Mouse (Mus musculus): ENCODE data around the gene Nfix.

The Nfix gene

GRCm38 (mm10) chr8:84740895-84741843 lies 59.0 kb downstream of the Nfix start:
- intact Hi-C loops (cut with DNase I), result no loop called here

- intact Hi-C loops (cut with DNase I), result no loop called here
These were observed 60.8 kb downstream of the Nfix start for GRCm38 (mm10) chr8:84739401-84739742.

GRCm38 (mm10) chr8:84738715-84739400 lies 61.3 kb downstream of the Nfix start:
- intact Hi-C loops (cut with DNase I), result no loop called here

DNA sequence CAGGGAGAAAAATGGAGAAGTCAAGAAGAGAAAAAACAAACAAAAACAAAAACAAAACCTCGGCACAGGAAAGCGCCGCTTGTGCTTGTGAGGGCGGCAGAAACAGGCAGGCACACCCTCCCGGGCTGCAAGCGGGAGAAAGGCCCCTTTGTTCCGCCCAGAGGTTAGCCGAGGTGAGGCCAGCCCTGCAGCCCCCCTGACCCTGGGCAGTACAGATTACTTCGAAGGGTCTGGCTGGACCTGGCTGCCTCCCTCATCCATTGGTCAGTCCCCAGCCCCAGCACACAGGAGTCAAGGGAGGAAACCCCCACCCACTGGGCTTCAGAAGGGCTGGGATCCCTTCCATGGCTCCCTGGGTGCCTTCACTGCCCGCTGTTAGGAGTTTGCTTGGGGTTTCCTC lies 61.9 kb downstream of the Nfix start:
- intact Hi-C loops (cut with DNase I), result no loop called here

DNA sequence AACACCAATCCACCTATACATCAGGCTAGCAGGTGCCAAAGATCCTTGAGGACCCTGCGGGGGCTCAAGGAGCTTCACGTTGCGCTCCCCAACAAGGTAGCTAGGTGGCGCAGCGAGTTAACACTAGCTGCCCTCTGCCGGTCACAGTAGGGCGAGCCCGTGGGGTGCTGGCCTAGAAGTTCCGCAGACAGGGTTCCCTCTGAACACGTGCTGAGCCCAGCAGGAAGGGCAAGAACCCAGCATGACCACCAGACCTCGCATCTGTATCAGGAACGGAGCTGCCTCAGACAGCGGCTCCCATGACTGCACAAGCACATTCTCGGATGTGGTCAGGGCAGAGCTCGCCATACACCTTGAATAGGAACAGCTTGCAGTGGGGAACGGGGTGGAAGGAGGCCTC lies 62.5 kb downstream of the Nfix start:
- intact Hi-C loops (cut with DNase I), result loop anchor here (2.0 kb wide), 1 partner anchor 75 kb away; no protein-coding TSS in a partner anchor

GRCm38 (mm10) chr8:84736521-84736920 lies 63.6 kb downstream of the Nfix start:
- intact Hi-C loops (cut with DNase I), result loop anchor here (2.0 kb wide), 1 partner anchor 76 kb away; no protein-coding TSS in a partner anchor

- intact Hi-C loops (cut with DNase I), result no loop called here
These were observed 64.5 kb downstream of the Nfix start for GRCm38 (mm10) chr8:84735597-84735996.

DNA sequence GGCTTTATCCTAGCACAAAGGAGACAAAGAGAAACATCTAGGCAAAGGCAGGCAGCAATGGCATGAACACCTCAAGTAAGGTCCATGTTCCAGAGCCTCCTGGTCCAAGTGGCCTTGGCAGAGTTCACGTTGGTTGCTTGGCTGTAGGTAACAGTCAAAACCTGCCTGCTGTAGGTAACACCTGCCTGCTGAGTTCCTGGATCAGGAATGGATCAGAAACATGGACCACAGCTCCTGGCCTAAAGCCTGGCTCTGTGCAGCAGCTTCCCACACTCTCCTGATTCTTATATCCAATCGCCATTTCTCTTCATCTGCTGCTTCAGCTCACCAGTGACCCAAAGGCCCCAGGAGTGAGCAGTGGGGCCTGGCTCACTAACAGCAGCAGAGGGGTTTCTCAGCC lies 65.5 kb downstream of the Nfix start:
- intact Hi-C loops (cut with DNase I), result no loop called here

DNA sequence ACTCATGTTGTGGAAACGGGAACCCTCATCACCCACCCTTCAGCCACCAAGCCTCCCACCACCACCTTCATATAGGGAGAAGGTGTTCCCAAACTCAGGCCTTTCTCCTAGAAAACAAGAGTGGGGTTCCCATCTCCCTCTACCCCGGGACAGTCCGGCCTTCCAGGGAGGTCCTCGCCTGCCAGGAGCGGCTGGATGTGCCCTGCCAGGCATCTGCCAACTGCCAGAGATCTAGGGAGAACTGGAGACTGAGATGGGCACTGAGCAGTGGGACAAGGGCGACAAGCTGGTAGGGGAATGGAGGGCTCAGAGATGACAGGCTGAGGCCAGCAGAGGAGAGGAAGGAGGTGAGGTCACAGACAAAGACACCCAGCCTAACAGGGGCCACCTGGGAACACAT lies 66.2 kb downstream of the Nfix start:
- intact Hi-C loops (cut with DNase I), result no loop called here

- intact Hi-C loops (cut with DNase I), result no loop called here
These were observed 67.1 kb downstream of the Nfix start for GRCm38 (mm10) chr8:84732996-84733395.

- intact Hi-C loops (cut with DNase I), result no loop called here
These were observed 67.6 kb downstream of the Nfix start for GRCm38 (mm10) chr8:84732545-84732944.

DNA sequence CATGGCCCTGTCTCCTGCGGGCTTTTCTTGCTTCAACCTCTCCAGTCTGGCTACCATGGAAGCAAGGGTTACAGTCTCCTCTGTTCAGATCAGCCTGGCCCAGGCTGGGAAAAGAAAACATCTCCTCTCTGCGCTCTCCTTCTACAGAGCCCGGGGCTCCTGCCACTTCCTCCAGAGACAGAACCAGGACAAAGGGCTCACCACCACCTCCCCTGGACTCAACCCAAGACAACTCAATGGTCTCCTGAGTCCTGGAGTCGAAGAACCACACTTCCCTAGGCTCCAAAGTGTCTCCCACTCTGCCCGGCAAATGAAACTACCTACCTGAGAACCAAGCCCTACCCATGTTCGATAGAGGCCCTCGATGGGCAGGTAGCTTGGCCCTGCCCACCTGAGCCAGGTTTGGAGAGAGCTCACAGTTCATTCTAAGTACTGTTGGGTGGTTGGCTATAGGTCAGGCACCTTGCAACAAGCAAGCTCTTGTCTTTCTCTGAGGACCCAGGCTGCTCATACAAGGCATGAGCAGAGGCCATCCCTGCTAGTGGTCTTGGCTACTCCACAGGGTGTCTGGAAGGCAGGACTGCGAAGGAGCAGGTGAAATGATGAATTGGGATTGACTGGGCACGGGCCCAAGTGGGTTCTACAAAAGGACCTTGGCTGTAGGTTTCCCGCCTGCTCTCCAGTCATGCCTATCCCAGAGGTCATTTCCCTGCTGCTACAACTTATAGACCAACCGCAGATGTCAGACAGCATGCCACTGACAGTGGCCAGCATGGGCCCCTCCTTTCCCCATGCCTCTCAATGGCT lies 68.6 kb downstream of the Nfix start:
- intact Hi-C loops (cut with DNase I), result no loop called here

GRCm38 (mm10) chr8:84730541-84731370 lies 69.4 kb downstream of the Nfix start:
- intact Hi-C loops (cut with DNase I), result no loop called here

GRCm38 (mm10) chr8:84729921-84730362 lies 70.2 kb downstream of the Nfix start:
- intact Hi-C loops (cut with DNase I), result no loop called here

GRCm38 (mm10) chr8:84728474-84728873 lies 71.7 kb downstream of the Nfix start:
- intact Hi-C loops (cut with DNase I), result no loop called here

DNA sequence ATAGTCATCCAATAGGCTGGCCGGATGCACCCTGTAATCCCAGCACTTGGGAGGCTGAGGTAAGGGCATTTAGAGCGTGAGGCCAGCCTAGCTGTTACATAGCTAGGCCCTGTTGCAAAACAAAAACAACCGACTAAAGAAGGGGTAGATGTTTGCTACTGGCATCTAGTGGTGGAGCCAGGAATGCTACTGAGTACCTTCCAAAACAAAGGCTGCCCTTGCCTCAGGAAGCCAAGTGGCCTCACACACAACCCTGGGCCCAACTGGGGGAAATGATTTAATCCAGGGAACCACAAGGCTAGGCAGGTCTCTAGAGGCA lies 74.2 kb downstream of the Nfix start:
- intact Hi-C loops (cut with DNase I), result no loop called here

DNA sequence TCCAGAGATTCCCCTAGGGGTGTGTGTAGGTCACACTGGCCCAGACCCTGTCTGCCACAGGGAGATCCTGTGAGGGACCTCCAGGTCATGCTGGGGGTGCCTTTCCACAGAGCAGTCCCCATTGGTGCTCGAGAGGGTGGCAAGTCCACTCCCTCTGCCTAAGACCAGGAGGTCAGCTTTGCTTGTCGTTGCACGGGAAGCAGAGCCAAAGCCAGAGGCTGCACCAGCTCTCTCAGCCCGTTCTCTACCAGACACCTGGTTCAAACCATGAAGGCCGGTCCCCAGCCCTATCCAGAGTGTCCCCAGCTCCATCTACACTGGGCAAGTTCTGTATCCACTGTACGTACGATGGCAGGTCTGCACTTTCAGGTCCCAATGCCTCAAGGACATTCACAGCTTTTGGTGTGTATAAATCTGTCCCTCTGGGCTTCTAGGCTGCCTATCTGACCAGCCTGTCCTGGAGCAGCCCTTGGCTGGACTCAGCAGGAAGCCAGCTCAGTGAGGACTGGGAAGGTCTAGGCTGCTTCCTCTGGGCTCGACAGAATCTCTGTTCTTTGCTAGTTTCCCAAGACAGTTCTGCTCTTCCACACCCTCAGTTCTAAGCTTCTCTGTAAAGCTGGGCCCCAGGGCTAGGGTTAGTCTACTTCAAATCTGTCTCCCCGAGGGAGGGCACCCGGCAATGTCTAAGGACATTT lies 74.8 kb downstream of the Nfix start:
- intact Hi-C loops (cut with DNase I), result no loop called here

DNA sequence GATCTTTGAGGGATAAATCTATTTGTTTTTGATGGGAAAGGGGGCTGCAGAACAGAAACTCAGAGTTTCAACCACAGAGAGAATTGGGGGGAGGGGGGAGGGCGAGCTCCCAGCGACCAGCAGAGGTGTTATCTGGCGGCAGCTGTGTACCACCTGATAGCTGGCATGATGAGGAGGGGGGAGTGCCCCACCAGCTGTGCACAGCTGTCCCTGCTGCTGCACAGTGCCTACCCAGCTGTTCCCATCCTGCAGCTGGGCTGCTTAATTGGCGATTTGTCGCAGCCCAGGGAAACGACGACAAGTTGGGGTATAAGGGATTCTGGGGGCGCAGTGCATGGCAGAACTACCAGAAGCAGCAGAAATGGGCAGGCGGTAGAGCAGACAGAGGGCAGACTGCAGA lies 75.5 kb downstream of the Nfix start:
- intact Hi-C loops (cut with DNase I), result no loop called here

DNA sequence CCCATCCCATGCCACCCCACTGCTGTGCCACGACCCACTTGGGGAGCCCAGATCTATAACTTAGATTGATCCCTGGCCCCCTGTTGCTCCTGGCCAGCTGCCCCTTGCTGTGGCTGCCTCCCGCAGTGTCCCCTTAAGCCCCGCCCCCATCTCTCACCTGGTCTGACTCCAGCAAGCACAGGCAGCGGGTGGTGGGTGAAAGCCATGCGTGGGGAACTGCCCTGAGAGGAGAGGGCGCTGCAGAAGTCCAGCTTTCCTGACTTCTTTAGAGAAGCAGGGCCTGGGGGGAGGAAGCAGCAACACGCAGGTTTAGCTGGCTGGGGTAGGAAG lies 76.6 kb downstream of the Nfix start:
- intact Hi-C loops (cut with DNase I), result no loop called here

DNA sequence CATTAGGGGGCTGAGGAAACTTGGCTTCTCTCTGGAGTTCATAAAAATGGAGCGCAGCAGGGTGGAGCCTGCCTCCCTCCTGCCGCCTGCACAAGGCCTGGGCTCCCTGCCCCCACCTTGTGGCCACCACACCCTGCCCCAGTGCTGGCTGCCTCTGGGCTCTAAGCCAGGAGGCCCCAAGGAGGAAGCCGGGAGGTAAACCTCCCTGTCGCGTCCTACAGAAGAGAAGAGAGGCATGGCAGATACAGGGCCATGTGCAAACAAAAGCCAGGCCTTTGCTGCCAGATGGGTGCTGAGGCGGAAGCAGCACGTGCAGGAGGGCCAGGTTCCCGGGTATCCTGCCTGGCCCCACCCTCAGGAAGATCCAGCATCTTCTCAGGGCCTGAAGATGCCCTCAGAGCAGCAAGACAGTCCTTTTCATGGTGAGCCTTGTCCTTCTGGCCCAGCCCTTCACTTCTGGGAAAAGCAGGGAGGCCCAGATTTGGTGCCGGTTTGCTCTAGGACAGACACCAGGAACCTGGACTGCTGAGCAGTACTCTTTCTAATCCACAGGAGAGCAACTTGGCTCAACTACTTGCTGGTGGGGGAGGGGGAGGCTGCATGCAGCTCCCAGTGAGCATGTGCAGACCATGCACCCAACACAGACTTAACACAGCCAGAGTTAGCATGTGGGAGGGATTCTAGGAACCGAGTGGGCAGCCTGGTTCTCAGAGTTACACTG lies 77.1 kb downstream of the Nfix start, which contains the start of gene G430095P16Rik:
Gene G430095P16Rik, plus strand, starts transcription at position 158 of the 721 bp plus-strand sequence.
- intact Hi-C loops (cut with DNase I), result no loop called here

All from adrenal gland (tissue).